Mouse (Mus musculus): ENCODE measurements around the gene Mbd6.

Gene Mbd6

DNA sequence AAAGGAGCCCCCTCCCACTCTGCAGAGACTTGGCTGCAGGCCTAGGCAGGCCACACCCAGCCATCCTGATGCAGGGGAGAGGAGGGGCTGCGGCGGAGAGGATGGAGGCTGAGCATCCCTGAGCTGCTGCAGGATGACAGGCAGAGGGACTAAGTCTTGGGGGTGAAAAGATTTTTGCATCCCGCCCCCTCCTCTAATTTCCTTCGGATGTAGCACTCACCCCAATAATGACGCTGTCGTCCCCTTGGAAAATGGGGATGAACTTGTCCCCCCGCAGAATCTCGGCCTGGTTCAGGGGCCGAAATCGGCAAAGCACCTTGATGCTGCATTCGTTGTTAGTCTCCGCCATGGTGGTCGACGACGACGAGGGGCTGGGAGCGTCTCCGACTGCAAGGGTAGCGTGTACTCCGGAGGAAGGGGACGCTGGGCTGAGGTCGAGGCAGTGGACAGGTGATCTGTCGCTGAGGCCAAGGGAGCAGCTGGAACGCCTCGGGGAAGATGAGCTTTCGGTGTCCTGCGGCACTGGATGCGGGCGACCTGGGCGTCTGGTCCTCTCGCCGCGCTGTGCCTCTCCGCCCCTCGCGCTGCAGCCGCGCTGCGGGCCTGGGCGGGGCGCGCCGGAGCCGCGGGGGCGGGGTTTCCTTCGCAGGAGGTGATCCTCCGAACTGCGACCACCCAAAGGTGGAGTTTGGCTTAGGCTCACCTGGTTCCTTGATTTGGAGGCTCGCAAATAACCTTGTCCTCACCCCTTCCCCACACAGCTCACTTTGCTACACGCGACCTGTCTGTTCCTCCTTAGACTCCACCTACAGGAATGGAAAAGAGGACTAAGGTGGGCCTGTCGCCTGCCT is 26.0 kb downstream of the Mbd6 start, which contains the start of gene Kif5a:
Kif5a (minus strand) TSS at position 801 of the 851 bp plus-strand sequence.
- no peak for DNase-seq (ENCODE audit: low read depth)

DNA sequence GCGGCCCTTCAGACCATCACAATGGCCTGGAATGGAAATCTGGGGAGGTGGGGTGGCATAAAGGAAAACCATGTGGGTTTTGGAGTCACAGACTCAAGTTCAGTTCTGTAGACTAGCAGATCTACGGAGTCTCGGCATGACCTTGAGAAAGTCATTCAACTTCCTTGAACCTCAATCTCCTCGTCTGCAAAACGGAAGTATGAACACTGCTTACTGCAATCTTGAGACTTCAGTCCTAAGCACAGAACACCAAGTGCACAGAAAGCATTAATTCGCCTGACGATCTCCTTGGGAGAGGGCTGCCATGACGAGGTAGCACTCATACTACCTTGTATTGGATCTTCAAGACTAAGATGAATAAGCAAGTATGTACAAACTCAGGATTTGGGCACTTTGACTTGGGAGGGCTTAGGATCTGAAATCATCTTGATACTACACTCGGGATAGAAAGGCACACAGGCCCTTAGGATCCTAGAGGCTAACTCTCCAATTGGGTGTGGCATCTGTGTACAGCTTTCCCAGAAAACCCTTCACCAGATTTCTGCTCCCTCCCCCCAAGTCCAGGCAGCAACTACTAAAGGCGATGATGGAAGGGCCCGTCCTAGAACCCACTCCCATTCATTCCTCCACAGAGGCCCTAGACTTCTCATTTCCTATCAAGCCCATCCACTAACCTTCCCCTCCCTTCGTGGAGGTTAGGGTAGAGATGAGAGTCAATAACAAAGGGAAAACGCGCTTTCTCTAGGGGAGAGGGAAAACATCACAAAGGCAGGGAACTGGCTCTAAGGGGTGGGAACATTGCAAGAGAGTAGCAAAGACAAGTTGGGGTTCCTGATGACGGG is 26.9 kb downstream of the Mbd6 start:
- no peak for DNase-seq (ENCODE audit: low read depth)

DNA sequence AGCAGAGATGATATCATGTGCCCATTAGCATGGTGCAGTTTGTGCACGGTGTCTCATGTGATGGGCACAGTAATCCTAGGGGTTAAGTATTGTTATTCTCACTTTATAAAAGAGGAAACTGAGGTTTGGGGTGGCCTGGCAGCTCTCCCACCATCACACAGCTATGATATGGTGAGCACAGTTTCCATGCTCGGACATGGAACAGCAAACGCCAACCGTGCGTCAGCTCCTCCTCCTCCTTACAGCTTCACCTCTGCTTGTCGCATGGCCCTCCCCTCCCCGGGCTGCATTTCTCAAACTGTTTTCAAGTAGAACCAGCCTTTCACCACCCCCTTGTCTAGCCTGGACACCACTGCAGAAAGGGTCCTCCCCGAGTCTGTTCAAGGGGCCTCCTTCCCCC is 30.3 kb downstream of the Mbd6 start:
- no peak for DNase-seq (ENCODE audit: low read depth)

DNA sequence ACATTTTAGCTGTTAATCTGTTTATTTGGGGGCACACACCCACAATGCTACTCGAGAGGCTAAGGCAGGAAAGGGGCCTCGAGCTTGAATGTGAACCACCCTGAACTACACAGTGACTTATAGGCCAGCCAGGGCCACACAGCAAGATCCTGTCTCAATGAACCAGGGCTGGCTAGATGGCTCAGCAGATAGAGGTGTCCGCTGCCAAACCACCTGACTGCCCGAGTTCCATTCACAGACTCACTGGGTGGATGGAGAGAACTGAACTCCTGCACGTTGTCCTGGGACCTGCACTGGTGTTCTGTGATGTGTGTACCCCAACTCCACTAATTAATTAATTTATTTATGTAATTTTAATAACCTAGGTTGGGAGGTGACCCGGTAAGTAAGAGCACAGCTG is 31.0 kb downstream of the Mbd6 start:
- DNase-seq (ENCODE audit: low read depth), result no peak

DNA sequence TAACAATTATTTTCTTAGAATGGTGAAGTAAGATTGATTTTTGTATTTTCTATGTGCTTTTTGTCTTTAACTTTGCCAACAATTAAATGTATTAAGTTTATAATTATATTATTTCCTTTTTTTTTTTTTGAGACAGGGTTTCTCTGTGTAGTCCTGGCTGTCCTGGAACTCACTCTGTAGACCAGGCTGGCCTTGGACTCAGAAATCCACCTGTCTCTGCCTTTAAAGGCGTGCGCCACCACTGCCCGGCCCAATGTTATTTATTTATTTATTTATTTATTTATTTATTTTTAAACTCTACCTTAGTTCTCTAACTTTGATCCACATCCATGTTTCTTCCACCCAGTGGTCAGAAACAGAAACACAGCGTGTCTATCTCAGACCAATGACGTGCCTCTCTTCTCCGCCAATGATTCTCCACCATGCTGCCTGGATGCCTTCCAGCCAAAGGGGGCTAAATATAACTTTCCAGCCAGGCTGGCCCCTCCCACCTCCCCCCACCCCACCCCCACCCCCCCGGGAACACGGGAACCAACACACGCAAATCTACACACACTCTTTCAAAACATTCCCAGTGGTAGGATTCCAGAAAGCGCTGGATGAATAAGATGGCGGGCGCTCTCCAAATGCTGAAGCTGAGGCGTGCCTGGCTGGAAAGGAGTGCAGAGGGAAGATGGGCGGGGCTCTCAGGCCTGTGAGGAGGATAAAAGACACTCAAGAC is 33.0 kb downstream of the Mbd6 start:
- peak; percentile 49 for DNase-seq (ENCODE audit: low read depth)

DNA sequence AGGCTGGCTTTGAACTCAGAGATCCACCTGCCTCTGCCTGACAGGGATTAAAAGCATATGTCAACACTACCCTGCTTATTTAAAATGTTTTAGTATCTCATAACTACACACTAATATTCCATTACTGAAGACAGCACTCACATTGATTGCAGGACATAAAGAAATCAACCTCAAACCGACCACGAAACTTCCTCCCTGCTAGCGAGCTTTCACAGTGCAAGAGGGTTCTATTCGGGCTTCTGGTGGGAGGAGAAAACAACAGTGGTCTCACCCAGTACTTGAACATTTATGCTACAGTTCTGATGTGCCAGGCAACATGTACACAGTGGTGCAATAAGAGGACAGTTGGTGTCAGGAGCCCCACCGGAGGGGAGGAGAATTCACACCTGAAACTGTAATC is 38.0 kb downstream of the Mbd6 start:
- no peak for DNase-seq (ENCODE audit: low read depth)

DNA sequence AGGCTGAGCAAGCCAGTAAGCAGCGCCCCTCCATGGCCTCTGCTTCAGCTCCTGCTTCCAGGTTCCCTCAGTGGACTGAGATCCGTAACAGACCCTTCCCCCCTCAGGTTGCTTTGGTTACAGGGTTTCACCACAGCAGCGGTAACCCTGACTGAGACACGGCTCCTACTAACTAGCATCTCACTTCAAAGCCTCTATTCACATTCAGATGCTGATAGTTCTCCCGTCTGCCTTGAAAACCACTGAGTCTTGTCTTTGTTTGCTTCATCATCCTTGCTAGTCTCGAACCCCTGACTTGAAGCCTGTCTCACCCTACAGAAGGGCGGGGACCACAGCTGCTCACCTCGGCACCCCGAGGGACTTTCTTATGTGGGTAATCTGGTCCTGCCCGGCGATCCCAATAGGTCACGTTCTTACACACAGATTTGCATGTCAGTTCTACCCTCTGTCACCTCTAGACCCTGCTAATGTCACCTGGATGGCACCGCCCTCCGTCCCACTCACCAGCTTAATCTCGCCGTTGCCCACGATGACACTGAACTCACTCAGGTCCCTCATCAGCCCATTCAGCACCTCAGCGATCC is 50.5 kb downstream of the Mbd6 start:
- DNase-seq (ENCODE audit: low read depth), result no peak

DNA sequence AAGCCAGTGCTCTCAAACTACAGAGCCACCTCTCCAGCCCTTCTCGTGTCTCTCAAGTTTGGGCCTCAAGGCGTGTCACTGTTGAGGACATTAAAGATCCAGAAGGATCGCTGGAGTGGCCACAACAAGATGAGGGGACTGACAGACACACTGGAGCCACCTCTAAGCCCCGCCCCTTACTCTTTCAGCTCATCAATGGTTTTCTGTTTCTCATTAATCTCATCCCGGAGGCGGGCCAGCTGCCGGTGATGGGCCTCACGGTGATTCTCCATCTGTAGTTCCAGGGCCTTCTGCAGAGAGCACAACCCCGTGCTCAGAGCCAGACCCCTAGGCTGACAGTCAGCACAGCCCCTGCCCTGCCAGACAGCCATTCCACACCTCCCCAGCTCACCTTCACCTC is 52.3 kb downstream of the Mbd6 start:
- DNase-seq (ENCODE audit: low read depth), result no peak

DNA sequence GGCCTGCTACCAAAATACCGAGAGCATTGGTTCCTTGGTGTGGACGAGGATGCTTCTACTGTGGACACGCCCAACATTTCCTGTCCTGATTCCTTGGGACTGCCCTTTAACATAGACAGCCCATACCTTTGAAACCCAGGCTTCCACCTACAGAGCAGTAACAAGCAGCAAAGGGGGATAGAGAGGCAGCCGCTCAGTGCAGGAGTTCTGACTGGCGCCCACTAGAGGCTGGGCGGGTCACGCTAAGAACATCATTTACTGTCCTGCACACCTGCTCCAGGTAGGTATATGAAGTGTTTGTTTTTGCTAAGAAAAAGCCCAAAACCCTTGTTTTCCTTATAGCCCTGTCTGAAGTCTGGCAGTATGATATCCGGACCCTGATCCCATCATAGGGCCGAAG is 55.7 kb downstream of the Mbd6 start:
- no peak for DNase-seq (ENCODE audit: low read depth)
